Mouse (Mus musculus) CH12.LX (cell line): ENCODE results near the gene Olfr318. TPM values are rescaled to one million over a fixed set of nuclear protein-coding genes. Genes with fewer than 3 reads are reported as not detected.

ENCODE experiments used
- DNase-seq: peaks from one replicate; pipeline ENCODE4 v3.0.0-alpha.2; 2013; ENCODE audit errors: extremely low read depth
- H3K27ac ChIP-seq: 2 replicates; pipeline ENCODE4 v1.5.1; 2012; ENCODE audit warnings: low read depth, mild to moderate bottlenecking, control low read depth, moderate library complexity; ENCODE audit not compliant: insufficient read depth
- H3K27me3 ChIP-seq: replicated peaks from 2 replicates; pipeline ENCODE3; 2012; ENCODE audit warnings: inconsistent platforms
- H3K36me3 ChIP-seq, 2 experiments: replicated peaks in 1 of 2; 2 replicates each; pipeline versions ENCODE3 to v1.6.1; 2012; ENCODE audit warnings: inconsistent platforms in 1 of 2, low read length in 1 of 2, mild to moderate bottlenecking in 1 of 2, mixed read lengths in 1 of 2, moderate library complexity in 1 of 2; ENCODE audit not compliant: control insufficient read depth in 1 of 2, insufficient read depth in 1 of 2
- H3K4me1 ChIP-seq, 2 experiments: 2 replicates each; pipeline ENCODE4 v1.6.1; 2012; ENCODE audit warnings: inconsistent platforms in 1 of 2, moderate library complexity in 1 of 2; ENCODE audit not compliant: insufficient read depth in 2 of 2, control insufficient read depth in 1 of 2
- H3K4me2 ChIP-seq: 2 replicates; pipeline ENCODE4 v1.6.1; 2012; ENCODE audit warnings: low read depth, mild to moderate bottlenecking, control low read depth; ENCODE audit not compliant: poor library complexity, insufficient read depth, severe bottlenecking
- H3K4me3 ChIP-seq, 3 experiments: fragments of 150-350 bp in 1 of 3; sonication (generic) in 1 of 3; replicated peaks in 1 of 3; 2 replicates each; pipeline versions ENCODE3 to v1.5.1; 2011 to 2012; ENCODE audit warnings: low read depth in 2 of 3, low read length in 2 of 3, mild to moderate bottlenecking in 2 of 3, moderate library complexity in 2 of 3, control low read depth in 1 of 3, improper control_type of control experiment in 1 of 3, inconsistent platforms in 1 of 3, mixed read lengths in 1 of 3; ENCODE audit not compliant: poor library complexity in 1 of 3
- H3K79me2 ChIP-seq: replicated peaks from 2 replicates; pipeline ENCODE4 v1.6.1; 2012; ENCODE audit warnings: mild to moderate bottlenecking, moderate library complexity; ENCODE audit not compliant: control insufficient read depth, poor library complexity, insufficient read depth, severe bottlenecking; ENCODE audit errors: extremely low read depth
- H3K9ac ChIP-seq: 2 replicates; pipeline ENCODE4 v1.6.1; 2012; ENCODE audit warnings: low read depth, mild to moderate bottlenecking, control low read depth, moderate library complexity; ENCODE audit not compliant: insufficient read depth
- H3K9me3 ChIP-seq: replicated peaks from 2 replicates; pipeline ENCODE3; 2012; ENCODE audit warnings: low read length, inconsistent platforms, mixed read lengths
- BHLHE40 ChIP-seq: IDR thresholded peaks from 2 replicates; pipeline ENCODE4 v1.6.1; 2011; ENCODE audit warnings: mild to moderate bottlenecking, low read depth, low read length, improper control_type of control experiment
- CHD1 ChIP-seq: IDR thresholded peaks from 2 replicates; pipeline ENCODE4 v1.6.1; 2012; ENCODE audit warnings: low read depth, low read length, improper control_type of control experiment, inconsistent platforms
- CHD2 ChIP-seq: IDR thresholded peaks from 2 replicates; pipeline ENCODE4 v1.6.1; 2011; ENCODE audit warnings: low read length, improper control_type of control experiment
- E2F4 ChIP-seq: IDR thresholded peaks from 2 replicates; pipeline ENCODE4 v1.6.1; 2011; ENCODE audit warnings: low read depth, low read length, improper control_type of control experiment; ENCODE audit not compliant: insufficient replicate concordance
- EP300 ChIP-seq: IDR thresholded peaks from 2 replicates; pipeline ENCODE4 v1.6.1; 2011; ENCODE audit warnings: low read length, improper control_type of control experiment
- ETS1 ChIP-seq: conservative IDR thresholded peaks from 2 replicates; pipeline ENCODE4 v1.6.1; 2012; ENCODE audit warnings: low read depth, mild to moderate bottlenecking, inconsistent platforms, low read length, improper control_type of control experiment, moderate library complexity
- HCFC1 ChIP-seq: IDR thresholded peaks from 2 replicates; pipeline ENCODE4 v1.6.1; 2012; ENCODE audit warnings: low read depth, mild to moderate bottlenecking, inconsistent platforms, low read length, improper control_type of control experiment
- JUN ChIP-seq: IDR thresholded peaks from 2 replicates; pipeline ENCODE4 v1.6.1; 2011; ENCODE audit warnings: low read depth, mild to moderate bottlenecking, low read length, improper control_type of control experiment, moderate library complexity; ENCODE audit not compliant: insufficient read depth
- KAT2A ChIP-seq: IDR thresholded peaks from 2 replicates; pipeline ENCODE4 v1.6.1; 2012; ENCODE audit warnings: low read length, improper control_type of control experiment, inconsistent platforms; ENCODE audit not compliant: insufficient replicate concordance
- MAFK ChIP-seq: IDR thresholded peaks from 2 replicates; pipeline ENCODE4 v1.6.1; 2011; ENCODE audit warnings: low read length, improper control_type of control experiment; ENCODE audit not compliant: insufficient replicate concordance
- MAX ChIP-seq: IDR thresholded peaks from 2 replicates; pipeline ENCODE4 v1.6.1; 2011; ENCODE audit warnings: low read length, improper control_type of control experiment
- MAZ ChIP-seq: IDR thresholded peaks from 2 replicates; pipeline ENCODE4 v1.6.1; 2012; ENCODE audit warnings: low read depth, mild to moderate bottlenecking, inconsistent platforms, low read length, improper control_type of control experiment, moderate library complexity
- MEF2A ChIP-seq: IDR thresholded peaks from 2 replicates; pipeline ENCODE4 v1.6.1; 2014; ENCODE audit warnings: low read depth, mild to moderate bottlenecking, inconsistent platforms, low read length, improper control_type of control experiment, borderline replicate concordance
- MXI1 ChIP-seq: IDR thresholded peaks from 2 replicates; pipeline ENCODE4 v1.6.1; 2011; ENCODE audit warnings: mild to moderate bottlenecking, low read depth, low read length, improper control_type of control experiment
- MYC ChIP-seq: IDR thresholded peaks from 2 replicates; pipeline ENCODE4 v1.6.1; 2011; ENCODE audit warnings: low read depth, mild to moderate bottlenecking, improper control_type of control experiment, low read length
- NELFE ChIP-seq: IDR thresholded peaks from 2 replicates; pipeline ENCODE4 v1.6.1; 2011; ENCODE audit warnings: low read depth, low read length, improper control_type of control experiment
- NRF1 ChIP-seq: IDR thresholded peaks from 2 replicates; pipeline ENCODE4 v1.6.1; 2014; ENCODE audit warnings: low read depth, mild to moderate bottlenecking, inconsistent platforms, low read length, improper control_type of control experiment, moderate library complexity
- PAX5 ChIP-seq: IDR thresholded peaks from 2 replicates; pipeline ENCODE4 v1.6.1; 2012; ENCODE audit warnings: low read length, inconsistent platforms, mixed read lengths
- POLR2A ChIP-seq: IDR thresholded peaks from 2 replicates; pipeline ENCODE4 v1.6.1; 2011; ENCODE audit warnings: low read depth, mild to moderate bottlenecking, improper control_type of control experiment, low read length
- RAD21 ChIP-seq: IDR thresholded peaks from 2 replicates; pipeline ENCODE4 v1.6.1; 2011; ENCODE audit warnings: low read depth, mild to moderate bottlenecking, low read length, improper control_type of control experiment, moderate library complexity
- RCOR1 ChIP-seq: conservative IDR thresholded peaks from 2 replicates; pipeline ENCODE4 v1.6.1; 2012; ENCODE audit warnings: low read depth, mild to moderate bottlenecking, inconsistent platforms, low read length, improper control_type of control experiment
- SIN3A ChIP-seq: IDR thresholded peaks from 2 replicates; pipeline ENCODE4 v1.6.1; 2012; ENCODE audit warnings: low read length, improper control_type of control experiment, inconsistent platforms
- SMC3 ChIP-seq: IDR thresholded peaks from 2 replicates; pipeline ENCODE4 v1.6.1; 2011; ENCODE audit warnings: low read depth, low read length, improper control_type of control experiment
- TBP ChIP-seq: conservative IDR thresholded peaks from 2 replicates; pipeline ENCODE4 v1.6.1; 2011; ENCODE audit warnings: low read depth, low read length, improper control_type of control experiment
- TCF12 ChIP-seq: IDR thresholded peaks from 2 replicates; pipeline ENCODE4 v1.6.1; 2014; ENCODE audit warnings: low read depth, mild to moderate bottlenecking, inconsistent platforms, low read length, improper control_type of control experiment
- UBTF ChIP-seq: IDR thresholded peaks from 2 replicates; pipeline ENCODE4 v1.6.1; 2012; ENCODE audit warnings: low read depth, mild to moderate bottlenecking, inconsistent platforms, low read length, improper control_type of control experiment, moderate library complexity
- USF1 ChIP-seq: IDR thresholded peaks from 2 replicates; pipeline ENCODE4 v1.6.1; 2014; ENCODE audit warnings: low read depth, mild to moderate bottlenecking, inconsistent platforms, low read length, improper control_type of control experiment
- ZC3H11A ChIP-seq: IDR thresholded peaks from 2 replicates; pipeline ENCODE4 v1.6.1; 2012; ENCODE audit warnings: low read depth, mild to moderate bottlenecking, inconsistent platforms, low read length, improper control_type of control experiment
- ZMIZ1 ChIP-seq: IDR thresholded peaks from 2 replicates; pipeline ENCODE4 v1.6.1; 2012; ENCODE audit warnings: low read depth, mild to moderate bottlenecking, inconsistent platforms, low read length, improper control_type of control experiment
- ZNF384 ChIP-seq: IDR thresholded peaks from 2 replicates; pipeline ENCODE4 v1.6.1; 2012; ENCODE audit warnings: low read depth, low read length, improper control_type of control experiment, inconsistent platforms
- dilution Hi-C: fragments of 300-500 bp; cut with MboI; formaldehyde crosslinking; loops from 2 replicates; pipeline ENCODE4 v1.14.3; 2020; ENCODE audit warnings: low sequenced_read_pairs; ENCODE audit not compliant: extremely low pct_unique_long_range_greater_than_20kb, extremely low pct_ligation_motif_present
- in situ Hi-C: fragments of 300-500 bp; cut with MboI; formaldehyde crosslinking; loops from 3 replicates; pipeline ENCODE4 v1.14.3; 2019; ENCODE audit warnings: low sequenced_read_pairs, low pct_ligation_motif_present, low pct_unique_long_range_greater_than_20kb, mixed read lengths
- polyA plus RNA-seq: library from polyadenylated mRNA; unstranded; fragments of >175 nt; gene quantifications from 2 replicates; pipeline ENCODE4 v1.2.1, GENCODE M21; 2012; ENCODE audit warnings: low read depth; ENCODE audit not compliant: insufficient read length
- total RNA-seq, 2 experiments: library from RNA; depleted of rRNA; stranded (reverse); fragments of 300-350 nt in 1 of 2; fragments of >200 nt in 1 of 2; gene quantifications; 2 replicates each; pipeline ENCODE4 v1.2.3; 2012 to 2014

The Olfr318 gene
- not detected in 2 replicates for total RNA-seq (2012; rRNA removed)
- total RNA-seq (2014; rRNA removed) = not detected in 2 replicates
- polyA plus RNA-seq = not detected in 2 replicates

DNA sequence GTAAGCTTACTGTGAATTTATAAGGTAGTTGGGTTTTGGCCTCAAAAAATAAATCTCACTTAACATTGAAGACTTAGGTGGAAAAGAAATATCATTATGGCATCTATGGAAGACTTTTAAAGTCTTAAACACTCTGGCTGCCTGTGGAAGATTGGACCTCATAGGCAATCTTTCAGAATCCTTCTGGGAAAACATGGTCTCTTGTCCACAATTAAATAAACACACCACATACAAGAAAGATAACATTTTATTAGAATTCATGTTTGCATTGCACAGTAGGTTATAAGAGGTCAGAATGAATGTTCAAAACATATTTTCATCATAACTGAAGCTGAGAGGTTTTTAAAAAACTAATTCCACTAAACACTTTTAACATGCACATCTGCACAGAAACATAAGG is at the start of gene Olfr318:
Olfr318 (minus strand) TSS at position 101 of the 400 bp plus-strand sequence.
- no peak for DNase-seq
- dilution Hi-C loops = no loop called here

DNA sequence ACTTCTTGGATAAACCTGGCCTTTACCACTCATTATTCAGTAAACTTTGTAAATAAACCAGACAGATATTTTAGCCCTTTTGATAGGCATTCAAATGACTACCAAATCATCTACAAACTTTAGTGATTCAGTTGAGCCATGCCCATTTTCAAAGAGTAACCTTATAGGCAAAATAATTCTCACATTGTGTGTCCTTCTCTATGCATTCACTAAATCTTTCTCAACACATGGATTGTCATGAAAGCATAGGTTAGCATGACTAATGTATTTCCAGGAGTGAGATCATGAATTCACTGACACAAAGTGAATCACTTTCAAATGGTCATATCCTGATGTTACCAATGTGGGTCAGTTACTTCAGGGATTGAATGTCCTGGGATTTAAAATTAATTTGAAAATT is 49.1 kb upstream of the Olfr318 start, which contains the start of gene Olfr315:
Olfr315 (plus strand) TSS at position 301 of the 400 bp plus-strand sequence.
- no peak within 1 kb of the TSS for H3K9ac ChIP-seq
- H3K4me3 ChIP-seq = no peak within 1 kb of the TSS
- dilution Hi-C loops (no loop called here), in situ Hi-C loops (no loop called here)
- H3K27ac ChIP-seq = no peak within 1 kb of the TSS
- peaks cover 4% of the 10 kb centered on the region for H3K9me3 ChIP-seq
- DNase-seq = no peak
- H3K36me3 ChIP-seq = no peaks in the 10 kb centered on the region
- no peaks in the 10 kb centered on the region for H3K79me2 ChIP-seq
- H3K27me3 ChIP-seq = peaks cover 24% of the 10 kb centered on the region
- TF ChIP-seq NRF1 (no peak), MAZ (no peak), E2F4 (no peak), MXI1 (no peak), RCOR1 (no peak), TCF12 (no peak), CHD1 (no peak), TBP (no peak), MAX (no peak), MYC (no peak), CHD2 (no peak), ZMIZ1 (no peak), NELFE (no peak), USF1 (no peak), JUN (no peak), HCFC1 (no peak), KAT2A (no peak), PAX5 (no peak), UBTF (no peak), BHLHE40 (no peak)
- H3K4me1 ChIP-seq = peaks cover 0 to 3% of the 10 kb centered on the region in 2 experiments; a peak in 1 of 4 replicates
- H3K4me2 ChIP-seq = no peak within 1 kb of the TSS

More for the DNA sequence above, at the start of gene Olfr318:
- Histone ChIP-seq H3K4me1 (no peaks in the 10 kb centered on the region), H3K27ac (no peak within 1 kb of the TSS), H3K9me3 (peaks cover 2% of the 10 kb centered on the region), H3K4me2 (no peak within 1 kb of the TSS), H3K79me2 (no peaks in the 10 kb centered on the region), H3K4me3 (no peak within 1 kb of the TSS), H3K9ac (no peak within 1 kb of the TSS), H3K27me3 (peaks cover 48% of the 10 kb centered on the region), H3K36me3 (no peaks in the 10 kb centered on the region)
- TF ChIP-seq RAD21 (no peak), EP300 (no peak), CHD1 (no peak), POLR2A (no peak), MAFK (no peak), SMC3 (no peak), USF1 (no peak), BHLHE40 (no peak), MEF2A (no peak), HCFC1 (no peak), TCF12 (no peak), NELFE (no peak), MXI1 (no peak), JUN (no peak), SIN3A (no peak), ZNF384 (no peak), ZC3H11A (no peak), CHD2 (no peak), ETS1 (no peak)
- in situ Hi-C loops = no loop called here
